Mouse (Mus musculus) cerebellum, adult 2 months (tissue): ENCODE data around the gene Rgs8.

ENCODE experiments used
- CTCF ChIP-seq: fragments of 200-500 bp; IDR thresholded peaks from 2 replicates; pipeline ENCODE4 v1.5.1; 2011; ENCODE audit warnings: low read depth, mild to moderate bottlenecking, control low read depth, low read length, moderate library complexity, borderline replicate concordance; ENCODE audit not compliant: insufficient read depth
- POLR2A ChIP-seq: fragments of 200-500 bp; IDR thresholded peaks from 2 replicates; pipeline ENCODE4 v1.6.1; 2011; ENCODE audit warnings: low read length, control low read depth, borderline replicate concordance; ENCODE audit not compliant: insufficient read depth

- TF ChIP-seq POLR2A (no peak), CTCF (no peak)
Observed at GRCm38 (mm10) chr1:153736096-153736495, 83.3 kb downstream of the Rgs8 start.
